Mouse (Mus musculus): ENCODE measurements around the gene Rap1b. TPM values are rescaled to one million over a fixed set of nuclear protein-coding genes. Genes with fewer than 3 reads are reported as not detected.

Rap1b gene
- polyA plus RNA-seq, 1 experiment from 2014 or later, result 135 TPM

GRCm38 (mm10) chr10:117846260-117846632 lies 411 bp upstream of the Rap1b start:
- ATAC-seq (replicated peaks; ENCODE audit: extremely low read depth, insufficient read depth, low FRiP score), result peak; percentile 79
- H3K9me3 ChIP-seq (replicated peaks; ENCODE audit: control insufficient read depth, low read length), result no peaks in the 10 kb centered on the region
- peaks cover 25% of the 10 kb centered on the region for H3K4me1 ChIP-seq (ENCODE audit: control insufficient read depth, insufficient read depth, low read length)
- under 1% methylated on average over 21 of the region's 21 CpGs for WGBS
- H3K9ac ChIP-seq (ENCODE audit: low read length), result peak overlapping the region; percentile 77
- H3K36me3 ChIP-seq (ENCODE audit: control insufficient read depth, insufficient read depth), result no peaks in the 10 kb centered on the region
- peak overlapping the region; percentile 99 for H3K4me3 ChIP-seq (ENCODE audit: low read length)
- H3K27me3 ChIP-seq (ENCODE audit: control insufficient read depth, insufficient read depth, low read length), result no peaks in the 10 kb centered on the region
- peak overlapping the region; percentile 98 for H3K27ac ChIP-seq (ENCODE audit: low read length)
- H3K4me2 ChIP-seq (ENCODE audit: low read depth, low read length), result peak overlapping the region; percentile 65

- peak overlapping the region; percentile 99 for H3K9ac ChIP-seq (ENCODE audit: low read length)
- peaks cover 33% of the 10 kb centered on the region for H3K4me1 ChIP-seq (ENCODE audit: control insufficient read depth, insufficient read depth, low read length)
- H3K4me3 ChIP-seq (ENCODE audit: low read length), result peak overlapping the region; percentile 99
- H3K9me3 ChIP-seq (replicated peaks; ENCODE audit: control insufficient read depth, low read length), result no peaks in the 10 kb centered on the region
- under 1% methylated on average over 50 of the region's 52 CpGs for WGBS
- H3K27me3 ChIP-seq (ENCODE audit: control insufficient read depth, insufficient read depth, low read length), result no peaks in the 10 kb centered on the region
- H3K27ac ChIP-seq (ENCODE audit: low read length), result peak overlapping the region; percentile 98
- no peaks in the 10 kb centered on the region for H3K36me3 ChIP-seq (ENCODE audit: control insufficient read depth, insufficient read depth)
- peak overlapping the region; percentile 74 for H3K4me2 ChIP-seq (ENCODE audit: low read depth, low read length)
- ATAC-seq (replicated peaks; ENCODE audit: extremely low read depth, insufficient read depth, low FRiP score), result peak; percentile 34
Measured at GRCm38 (mm10) chr10:117844782-117845596, 846 bp downstream of the Rap1b start.

DNA sequence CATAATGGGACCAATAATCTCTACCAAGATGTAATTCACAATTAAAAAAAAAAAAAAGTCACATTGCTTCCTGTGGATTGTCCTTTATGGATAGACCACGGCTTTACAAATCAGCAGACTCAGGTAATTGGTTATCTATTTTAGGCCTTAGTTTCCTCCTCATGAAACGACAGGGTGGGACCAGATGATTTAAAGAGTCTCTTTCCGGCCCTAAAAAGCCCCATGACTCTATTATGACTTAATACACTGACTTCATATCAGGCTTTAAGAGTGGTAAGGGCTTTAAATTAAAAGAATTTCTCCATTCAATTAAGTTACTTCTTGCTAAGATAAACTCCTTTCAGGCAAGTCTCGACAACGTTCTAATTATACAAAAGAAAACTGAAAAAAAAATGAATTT lies 1.6 kb downstream of the Rap1b start:
- H3K27ac ChIP-seq (ENCODE audit: low read length), result no peak overlapping the region
- H3K27me3 ChIP-seq (ENCODE audit: control insufficient read depth, insufficient read depth, low read length), result no peaks in the 10 kb centered on the region
- H3K4me1 ChIP-seq (ENCODE audit: control insufficient read depth, insufficient read depth, low read length), result peaks cover 35% of the 10 kb centered on the region
- H3K4me2 ChIP-seq (ENCODE audit: low read depth, low read length), result peak overlapping the region; percentile 74
- ATAC-seq (replicated peaks; ENCODE audit: extremely low read depth, insufficient read depth, low FRiP score), result no peak
- no peaks in the 10 kb centered on the region for H3K36me3 ChIP-seq (ENCODE audit: control insufficient read depth, insufficient read depth)
- no peaks in the 10 kb centered on the region for H3K9me3 ChIP-seq (replicated peaks; ENCODE audit: control insufficient read depth, low read length)
- 10% methylated on average over 5 of the region's 5 CpGs for WGBS
- H3K9ac ChIP-seq (ENCODE audit: low read length), result peak overlapping the region; percentile 99
- H3K4me3 ChIP-seq (ENCODE audit: low read length), result peak overlapping the region; percentile 48

DNA sequence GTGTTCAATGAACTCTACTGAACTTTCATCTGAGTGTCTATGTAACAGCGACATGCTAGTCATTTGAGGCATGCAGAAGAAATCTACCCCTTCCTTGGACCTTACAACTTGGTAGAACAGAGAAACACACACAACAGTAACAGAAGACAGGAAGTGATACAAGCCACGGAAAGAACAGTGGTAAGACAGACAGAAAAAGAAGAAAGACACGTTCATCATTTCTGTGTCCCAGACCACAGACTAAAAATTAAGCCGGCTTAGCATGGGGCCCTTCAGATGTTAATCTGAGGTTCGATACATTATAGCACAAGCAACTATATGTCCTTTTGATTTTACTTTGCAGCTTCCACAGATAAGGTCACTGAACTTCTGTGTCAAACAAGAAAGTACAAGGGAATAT lies 2.1 kb downstream of the Rap1b start:
- H3K4me2 ChIP-seq (ENCODE audit: low read depth, low read length), result peak overlapping the region; percentile 74
- H3K4me3 ChIP-seq (ENCODE audit: low read length), result peak overlapping the region; percentile 48; the same call in 1 of the 2 replicates
- WGBS, result 54% methylated on average over 5 of the region's 5 CpGs
- no peaks in the 10 kb centered on the region for H3K27me3 ChIP-seq (ENCODE audit: control insufficient read depth, insufficient read depth, low read length)
- no peak overlapping the region for H3K27ac ChIP-seq (ENCODE audit: low read length)
- peaks cover 35% of the 10 kb centered on the region for H3K4me1 ChIP-seq (ENCODE audit: control insufficient read depth, insufficient read depth, low read length)
- no peak overlapping the region; the same call in none of the 2 replicates for H3K9ac ChIP-seq (ENCODE audit: low read length)
- no peaks in the 10 kb centered on the region for H3K36me3 ChIP-seq (ENCODE audit: control insufficient read depth, insufficient read depth)
- no peaks in the 10 kb centered on the region for H3K9me3 ChIP-seq (replicated peaks; ENCODE audit: control insufficient read depth, low read length)
- no peak for ATAC-seq (replicated peaks; ENCODE audit: extremely low read depth, insufficient read depth, low FRiP score)

DNA sequence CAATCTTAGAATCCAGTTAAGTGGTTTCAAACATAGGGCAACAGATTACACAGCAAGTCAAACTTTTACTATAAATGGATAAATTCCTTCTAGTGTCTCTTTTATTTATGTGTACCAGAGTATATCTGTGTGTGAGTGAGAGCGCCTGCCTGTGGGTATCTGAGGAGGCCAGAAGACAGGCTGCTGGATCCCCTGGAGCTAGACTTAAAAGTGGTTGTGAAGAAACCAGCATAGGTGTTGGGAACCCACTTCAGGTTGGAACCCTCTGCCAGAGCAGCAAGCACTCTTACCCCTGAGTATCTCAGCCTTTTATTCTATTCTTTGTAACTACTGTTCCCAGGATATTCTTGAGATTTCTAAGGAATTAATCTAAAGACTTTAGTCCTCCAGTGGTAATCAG lies 4.1 kb downstream of the Rap1b start:
- ATAC-seq (replicated peaks; ENCODE audit: extremely low read depth, insufficient read depth, low FRiP score), result no peak
- Histone ChIP-seq H3K36me3 (ENCODE audit: control insufficient read depth, insufficient read depth) (no peaks in the 10 kb centered on the region), H3K9me3 (replicated peaks; ENCODE audit: control insufficient read depth, low read length) (no peaks in the 10 kb centered on the region), H3K4me2 (ENCODE audit: low read depth, low read length) (no peak overlapping the region), H3K4me1 (ENCODE audit: control insufficient read depth, insufficient read depth, low read length) (peaks cover 32% of the 10 kb centered on the region), H3K27ac (ENCODE audit: low read length) (no peak overlapping the region), H3K27me3 (ENCODE audit: control insufficient read depth, insufficient read depth, low read length) (no peaks in the 10 kb centered on the region), H3K9ac (ENCODE audit: low read length) (no peak overlapping the region; the same call in 1 of the 2 replicates), H3K4me3 (ENCODE audit: low read length) (no peak overlapping the region)
- WGBS, result 69% methylated on average over 1 of the region's 1 CpGs

DNA sequence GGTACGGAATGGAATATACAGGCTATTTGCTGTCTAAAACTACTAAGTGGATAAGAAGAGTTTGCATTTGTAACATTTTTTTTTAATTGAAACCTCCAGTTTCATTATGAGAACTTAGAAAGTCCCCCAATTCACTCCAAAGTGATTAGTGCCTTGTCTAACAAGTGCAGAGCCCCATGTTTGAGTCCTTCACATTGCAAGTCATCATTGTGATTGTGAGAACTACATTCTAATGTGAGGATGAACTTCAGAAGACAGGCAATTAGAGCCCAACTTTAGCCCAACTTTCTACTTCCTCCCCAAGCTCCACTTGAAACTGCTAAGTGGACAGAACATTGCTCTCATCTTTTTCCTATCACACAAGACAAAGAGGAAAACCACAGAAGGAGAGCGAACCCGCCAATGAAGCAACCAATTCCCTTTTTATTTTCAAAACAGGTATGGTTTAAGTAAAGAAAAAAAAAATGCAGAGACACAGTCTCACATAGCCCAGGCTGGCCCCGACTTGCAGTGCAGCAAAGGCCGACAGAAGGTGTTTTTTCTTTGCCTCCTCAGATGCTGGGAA lies 5.3 kb downstream of the Rap1b start:
- H3K4me2 ChIP-seq (ENCODE audit: low read depth, low read length), result no peak overlapping the region
- no peaks in the 10 kb centered on the region for H3K9me3 ChIP-seq (replicated peaks; ENCODE audit: control insufficient read depth, low read length)
- H3K27ac ChIP-seq (ENCODE audit: low read length), result no peak overlapping the region
- H3K27me3 ChIP-seq (ENCODE audit: control insufficient read depth, insufficient read depth, low read length), result no peaks in the 10 kb centered on the region
- H3K4me1 ChIP-seq (ENCODE audit: control insufficient read depth, insufficient read depth, low read length), result peaks cover 30% of the 10 kb centered on the region
- no peak overlapping the region for H3K4me3 ChIP-seq (ENCODE audit: low read length)
- H3K9ac ChIP-seq (ENCODE audit: low read length), result no peak overlapping the region
- no peak for ATAC-seq (replicated peaks; ENCODE audit: extremely low read depth, insufficient read depth, low FRiP score)
- 76% methylated on average over 5 of the region's 5 CpGs for WGBS
- no peaks in the 10 kb centered on the region for H3K36me3 ChIP-seq (ENCODE audit: control insufficient read depth, insufficient read depth)

- no peak for ATAC-seq (replicated peaks; ENCODE audit: extremely low read depth, insufficient read depth, low FRiP score)
- peaks cover 30% of the 10 kb centered on the region for H3K4me1 ChIP-seq (ENCODE audit: control insufficient read depth, insufficient read depth, low read length)
- 82% methylated on average over 3 of the region's 3 CpGs for WGBS
- H3K4me3 ChIP-seq (ENCODE audit: low read length), result no peak overlapping the region
- H3K27me3 ChIP-seq (ENCODE audit: control insufficient read depth, insufficient read depth, low read length), result no peaks in the 10 kb centered on the region
- H3K9me3 ChIP-seq (replicated peaks; ENCODE audit: control insufficient read depth, low read length), result no peaks in the 10 kb centered on the region
- H3K4me2 ChIP-seq (ENCODE audit: low read depth, low read length), result no peak overlapping the region
- no peaks in the 10 kb centered on the region for H3K36me3 ChIP-seq (ENCODE audit: control insufficient read depth, insufficient read depth)
- no peak overlapping the region for H3K27ac ChIP-seq (ENCODE audit: low read length)
- H3K9ac ChIP-seq (ENCODE audit: low read length), result no peak overlapping the region
Measured at GRCm38 (mm10) chr10:117839737-117840136, 6.1 kb downstream of the Rap1b start.

GRCm38 (mm10) chr10:117838924-117839323 lies 6.9 kb downstream of the Rap1b start:
- H3K27me3 ChIP-seq (ENCODE audit: control insufficient read depth, insufficient read depth, low read length), result no peaks in the 10 kb centered on the region
- no peaks in the 10 kb centered on the region for H3K36me3 ChIP-seq (ENCODE audit: control insufficient read depth, insufficient read depth)

GRCm38 (mm10) chr10:117836354-117836753 lies 9.5 kb downstream of the Rap1b start:
- Histone ChIP-seq H3K4me3 (ENCODE audit: low read length) (no peak overlapping the region), H3K4me2 (ENCODE audit: low read depth, low read length) (no peak overlapping the region), H3K27ac (ENCODE audit: low read length) (no peak overlapping the region), H3K9ac (ENCODE audit: low read length) (no peak overlapping the region), H3K9me3 (replicated peaks; ENCODE audit: control insufficient read depth, low read length) (no peaks in the 10 kb centered on the region), H3K4me1 (ENCODE audit: control insufficient read depth, insufficient read depth, low read length) (peaks cover 17% of the 10 kb centered on the region), H3K27me3 (ENCODE audit: control insufficient read depth, insufficient read depth, low read length) (no peaks in the 10 kb centered on the region), H3K36me3 (ENCODE audit: control insufficient read depth, insufficient read depth) (no peaks in the 10 kb centered on the region)
- ATAC-seq (replicated peaks; ENCODE audit: extremely low read depth, insufficient read depth, low FRiP score), result no peak; the same call in 1 of the 2 replicates
- 65% methylated on average over 2 of the region's 2 CpGs for WGBS

More at GRCm38 (mm10) chr10:117838924-117839323, 6.9 kb downstream of the Rap1b start:
- 93% methylated on average over 3 of the region's 3 CpGs for WGBS
- no peak for ATAC-seq (replicated peaks; ENCODE audit: extremely low read depth, insufficient read depth, low FRiP score)
- Histone ChIP-seq H3K4me1 (ENCODE audit: control insufficient read depth, insufficient read depth, low read length) (peaks cover 26% of the 10 kb centered on the region), H3K4me2 (ENCODE audit: low read depth, low read length) (no peak overlapping the region), H3K4me3 (ENCODE audit: low read length) (no peak overlapping the region), H3K9me3 (replicated peaks; ENCODE audit: control insufficient read depth, low read length) (no peaks in the 10 kb centered on the region), H3K9ac (ENCODE audit: low read length) (no peak overlapping the region), H3K27ac (ENCODE audit: low read length) (no peak overlapping the region)
